Mouse (Mus musculus) lung, postnatal 0 days (tissue): Measurements from ENCODE around the gene Tob1.

Experiments used
- CTCF ChIP-seq: IDR thresholded peaks from 2 replicates; pipeline ENCODE4 v1.5.1; 2016; ENCODE audit warnings: antibody characterized with exemption, mild to moderate bottlenecking
- EP300 ChIP-seq: IDR thresholded peaks from 2 replicates; pipeline ENCODE4 v1.6.1; 2016; ENCODE audit warnings: antibody characterized with exemption, mild to moderate bottlenecking, control low read depth

GRCm38 (mm10) chr11:94245955-94246788, 34.9 kb downstream of the Tob1 start, which contains the start of gene Wfikkn2:
- TF ChIP-seq CTCF (no peak), EP300 (no peak)
